Comparison of ENCODE assay signal across 9 mouse cellular contexts in genomic region chr12:101024824-101025223, GRCm38 (mm10). TPM values are rescaled to one million over a fixed set of nuclear protein-coding genes. Genes with fewer than 3 reads are reported as not detected.
DNase-seq lines count a peak whose midpoint lies in the region; ATAC-seq lines count a peak whose summit lies in the region.
"Had no signal": no experiment of that assay in that cellular context is flagged by ENCODE, and none has a peak within 500 bp of the region (broad histone marks: within the 10 kb centered on the region; RNA-seq: fewer than 3 reads in every experiment).

No protein-coding gene starts in this region.

- peaks cover 90% of the 10 kb centered on the region for H3K27me3 ChIP-seq in heart, embryonic 10.5 days (ENCODE audit: insufficient read depth, poor library complexity, severe bottlenecking)
- H3K27me3 ChIP-seq in midbrain, embryonic 13.5 days = peaks cover 6% of the 10 kb centered on the region; the same call in 1 of the 2 replicates
- H3K27me3 ChIP-seq in midbrain, embryonic 15.5 days (replicated peaks) = no peaks in the 10 kb centered on the region
- no peaks in the 10 kb centered on the region for H3K27me3 ChIP-seq in intestine, embryonic 15.5 days (replicated peaks)
- H3K27me3 ChIP-seq in neural tube, embryonic 13.5 days = peaks cover 4% of the 10 kb centered on the region; the same call in 1 of the 2 replicates

- 70% methylated on average over 8 of the region's 8 CpGs for WGBS in heart, embryonic 10.5 days
- 68% methylated on average over 8 of the region's 8 CpGs for WGBS in midbrain, embryonic 13.5 days
- 62% methylated on average over 8 of the region's 8 CpGs for WGBS in midbrain, embryonic 15.5 days
- WGBS in intestine, embryonic 15.5 days = 62% methylated on average over 8 of the region's 8 CpGs
- 59% methylated on average over 8 of the region's 8 CpGs for WGBS in neural tube, embryonic 13.5 days

- ATAC-seq in midbrain, embryonic 13.5 days = no peak
- no peak for ATAC-seq in midbrain, embryonic 15.5 days (replicated peaks)
- ATAC-seq in intestine, embryonic 15.5 days = no peak
- no peak for ATAC-seq in neural tube, embryonic 13.5 days (ENCODE audit: low read depth)

- no peak overlapping the region for H3K9ac ChIP-seq in midbrain, embryonic 13.5 days (replicated peaks)
- H3K9ac ChIP-seq in midbrain, embryonic 15.5 days = no peak overlapping the region
- H3K9ac ChIP-seq in intestine, embryonic 15.5 days = peak overlapping the region; percentile 4; the same call in 1 of the 2 replicates
- no peak overlapping the region for H3K9ac ChIP-seq in neural tube, embryonic 13.5 days

- no peaks in the 10 kb centered on the region for H3K9me3 ChIP-seq in heart, embryonic 10.5 days
- no peaks in the 10 kb centered on the region for H3K9me3 ChIP-seq in midbrain, embryonic 13.5 days
- H3K9me3 ChIP-seq in midbrain, embryonic 15.5 days = no peaks in the 10 kb centered on the region
- no peaks in the 10 kb centered on the region for H3K9me3 ChIP-seq in intestine, embryonic 15.5 days
- no peaks in the 10 kb centered on the region for H3K9me3 ChIP-seq in neural tube, embryonic 13.5 days

- no peak overlapping the region for H3K4me3 ChIP-seq in heart, embryonic 10.5 days
- H3K4me3 ChIP-seq in midbrain, embryonic 13.5 days (replicated peaks) = no peak overlapping the region
- no peak overlapping the region for H3K4me3 ChIP-seq in midbrain, embryonic 15.5 days
- no peak overlapping the region for H3K4me3 ChIP-seq in intestine, embryonic 15.5 days (replicated peaks)
- H3K4me3 ChIP-seq in neural tube, embryonic 13.5 days = no peak overlapping the region

- DNase-seq in heart, embryonic 10.5 days (ENCODE audit: low spot score) = peak; percentile 61
- DNase-seq in heart, postnatal 4 days = no peak
- DNase-seq in MN1 (ENCODE audit: low spot score) = no peak
- DNase-seq in frontal cortex, adult 2 months (ENCODE audit: extremely low spot score in 1 of 2, low spot score in 1 of 2) = no peak
- DNase-seq: gastrocnemius, postnatal 14 days had no signal

- peak overlapping the region; percentile 77 for H3K4me2 ChIP-seq in midbrain, embryonic 13.5 days (replicated peaks)
- H3K4me2 ChIP-seq in midbrain, embryonic 15.5 days = no peak overlapping the region
- peak overlapping the region; percentile 37 for H3K4me2 ChIP-seq in intestine, embryonic 15.5 days (replicated peaks)
- peak overlapping the region; percentile 76 for H3K4me2 ChIP-seq in neural tube, embryonic 13.5 days

- H3K27ac ChIP-seq in heart, embryonic 10.5 days = no peak overlapping the region
- no peak overlapping the region for H3K27ac ChIP-seq in midbrain, embryonic 13.5 days
- H3K27ac ChIP-seq in midbrain, embryonic 15.5 days = no peak overlapping the region
- peak overlapping the region; percentile 70 for H3K27ac ChIP-seq in intestine, embryonic 15.5 days
- 0 out of 2 replicates have a peak overlapping the region, but pooled peaks have one; percentile 38 for H3K27ac ChIP-seq in neural tube, embryonic 13.5 days (replicated peaks)

- H3K4me1 ChIP-seq in heart, embryonic 10.5 days = peaks cover 29% of the 10 kb centered on the region; the same call in 1 of the 2 replicates
- H3K4me1 ChIP-seq in midbrain, embryonic 13.5 days (replicated peaks) = peaks cover 60% of the 10 kb centered on the region
- H3K4me1 ChIP-seq in midbrain, embryonic 15.5 days = peaks cover 54% of the 10 kb centered on the region
- peaks cover 19% of the 10 kb centered on the region for H3K4me1 ChIP-seq in intestine, embryonic 15.5 days (replicated peaks)
- peaks cover 66% of the 10 kb centered on the region for H3K4me1 ChIP-seq in neural tube, embryonic 13.5 days (replicated peaks)

- peaks cover 4% of the 10 kb centered on the region; the same call in 1 of the 2 replicates for H3K36me3 ChIP-seq in heart, embryonic 10.5 days
- peaks cover 15% of the 10 kb centered on the region for H3K36me3 ChIP-seq in midbrain, embryonic 13.5 days
- no peaks in the 10 kb centered on the region for H3K36me3 ChIP-seq in midbrain, embryonic 15.5 days (replicated peaks)
- no peaks in the 10 kb centered on the region for H3K36me3 ChIP-seq in intestine, embryonic 15.5 days
- H3K36me3 ChIP-seq in neural tube, embryonic 13.5 days = peaks cover 17% of the 10 kb centered on the region

RNA-seq across cellular contexts. Expression of gene Ccdc88c, which starts 4.0 kb away (rescaled TPM):
- 2.3 and 4.4 TPM in 2 replicates for polyA plus RNA-seq in heart, embryonic 10.5 days (2016; fragmentation: Nextera tagmentation; extraction: Ambion mirVana)
- total RNA-seq in heart, postnatal 4 days (2021) = 10 to 100 TPM; 10.9 to 11.4 TPM
- 15.6 and 16.5 TPM in 2 replicates for polyA plus RNA-seq in midbrain, embryonic 13.5 days (2015; fragmentation: Nextera tagmentation; extraction: Ambion mirVana)
- 14.6 and 15.8 TPM in 2 replicates for polyA plus RNA-seq in midbrain, embryonic 15.5 days (2015; fragmentation: Nextera tagmentation; extraction: Ambion mirVana)
- 13.6 and 14.9 TPM in 2 replicates for polyA plus RNA-seq in intestine, embryonic 15.5 days (2015; fragmentation: Nextera tagmentation; extraction: Ambion mirVana)
- 11.0 and 11.8 TPM in 2 replicates for polyA plus RNA-seq in neural tube, embryonic 13.5 days (2015; fragmentation: Nextera tagmentation; extraction: Ambion mirVana)
- polyA plus RNA-seq in frontal cortex, adult 2 months (2012; rRNA removed) = 16.1 and 18.0 TPM in 2 replicates

RNA-seq across cellular contexts. Expression of gene Ppp4r3a, which starts 58.7 kb away (rescaled TPM):
- 39.5 and 51.7 TPM in 2 replicates for polyA plus RNA-seq in heart, embryonic 10.5 days (2016; fragmentation: Nextera tagmentation; extraction: Ambion mirVana)
- total RNA-seq in heart, postnatal 4 days (2021) = 10 to 100 TPM; 47.5 to 48.2 TPM
- 31.3 and 37.6 TPM in 2 replicates for polyA plus RNA-seq in midbrain, embryonic 13.5 days (2015; fragmentation: Nextera tagmentation; extraction: Ambion mirVana)
- 28.0 and 28.8 TPM in 2 replicates for polyA plus RNA-seq in midbrain, embryonic 15.5 days (2015; fragmentation: Nextera tagmentation; extraction: Ambion mirVana)
- polyA plus RNA-seq in intestine, embryonic 15.5 days (2015; fragmentation: Nextera tagmentation; extraction: Ambion mirVana) = 36.2 and 41.8 TPM in 2 replicates
- 31.6 and 32.4 TPM in 2 replicates for polyA plus RNA-seq in neural tube, embryonic 13.5 days (2015; fragmentation: Nextera tagmentation; extraction: Ambion mirVana)
- polyA plus RNA-seq in frontal cortex, adult 2 months (2012; rRNA removed) = 34.4 and 39.1 TPM in 2 replicates

Comparison
In these comparisons a context has a peak if more than half of its experiments do, and no peak if none do; other contexts are left out.
1. H3K27ac ChIP-seq: peak in intestine, embryonic 15.5 days (single experiment) and neural tube, embryonic 13.5 days (single experiment); none in heart, embryonic 10.5 days (single experiment), midbrain, embryonic 13.5 days (single experiment) and midbrain, embryonic 15.5 days (single experiment).